8 mouse cellular contexts compared by ENCODE assay signal in genomic region chr7:135853127-135853813, GRCm38 (mm10).
DNase-seq lines count a peak whose midpoint lies in the region; ATAC-seq and TF ChIP-seq lines count a peak whose summit lies in the region.

No protein-coding gene starts in this region.

- DNase-seq in gastrocnemius, adult 2 months, result peak; percentile 64
- no peak for DNase-seq in gastrocnemius, adult 18-20 months (ENCODE audit: low spot score)
- peak; percentile 59 for DNase-seq in forebrain, embryonic 10.5 days (ENCODE audit: extremely low spot score, low spot score)
- peak; percentile 2 for DNase-seq in kidney, adult 9 months
- peak; percentile 8 to 24 for DNase-seq in thymus, postnatal 36 days
- DNase-seq in adipocyte (ENCODE audit: low spot score), result no peak

- H3K36me3 ChIP-seq in E14TG2a.4 (ENCODE audit: insufficient read depth, low read length), result no peaks in the 10 kb centered on the region
- H3K36me3 ChIP-seq in forebrain, embryonic 10.5 days (replicated peaks), result no peaks in the 10 kb centered on the region

- peaks cover 11% of the 10 kb centered on the region for H3K9me3 ChIP-seq in E14TG2a.4 (ENCODE audit: low read length)
- H3K9me3 ChIP-seq in forebrain, embryonic 10.5 days, result no peaks in the 10 kb centered on the region

- H3K27me3 ChIP-seq in E14TG2a.4 (ENCODE audit: insufficient read depth, low read length), result peaks cover 48% of the 10 kb centered on the region
- H3K27me3 ChIP-seq in forebrain, embryonic 10.5 days (ENCODE audit: poor library complexity, severe bottlenecking), result peaks cover 97% of the 10 kb centered on the region

- peaks cover 4% of the 10 kb centered on the region; the same call in 1 of the 2 replicates for H3K4me1 ChIP-seq in E14TG2a.4 (replicated peaks; ENCODE audit: low read depth, low read length)
- H3K4me1 ChIP-seq in forebrain, embryonic 10.5 days, result peaks cover 32% of the 10 kb centered on the region

- peak; percentile 43; the same call in 1 of the 2 replicates for ATAC-seq in megakaryocyte-erythroid progenitor cell, adult 5-6 weeks (replicated peaks; ENCODE audit: low FRiP score, low TSS enrichment, poor library complexity, severe bottlenecking)

- WGBS in forebrain, embryonic 10.5 days, result 5% methylated on average over 39 of the region's 39 CpGs

- no peak overlapping the region for H3K27ac ChIP-seq in gastrocnemius, adult 2 months
- H3K27ac ChIP-seq in forebrain, embryonic 10.5 days, result no peak overlapping the region

- intact Hi-C loops in gastrocnemius, adult 2 months (cut with DNase I), result no loop called here

- 0 out of 2 replicates have a peak overlapping the region, but pooled peaks have one; percentile 26 for H3K4me3 ChIP-seq in gastrocnemius, adult 2 months
- peak overlapping the region; percentile 49 for H3K4me3 ChIP-seq in E14TG2a.4 (replicated peaks; ENCODE audit: low read length)
- H3K4me3 ChIP-seq in forebrain, embryonic 10.5 days, result peak overlapping the region; percentile 46

- TF ChIP-seq CTCF in gastrocnemius, adult 2 months (IDR thresholded peaks at IDR 0.05), result peak; percentile 59
- TF ChIP-seq CTCF in E14TG2a.4 (conservative IDR thresholded peaks at IDR 0.05; ENCODE audit: low read length), result no peak

Comparison
In these comparisons a context has a peak if more than half of its experiments do, and no peak if none do; other contexts are left out.
1. DNase-seq: peak in gastrocnemius, adult 2 months (single experiment), forebrain, embryonic 10.5 days (single experiment), kidney, adult 9 months (single experiment) and thymus, postnatal 36 days (2 of 2); none in gastrocnemius, adult 18-20 months (single experiment) and adipocyte (single experiment).
2. Peak in every context shown above with its lines, with median percentiles within 50 percentile points of each other: H3K4me3 ChIP-seq.